Mouse (Mus musculus): Measurements from ENCODE around the gene Asphd2. TPM values are rescaled to one million over a fixed set of nuclear protein-coding genes. Genes with fewer than 3 reads are reported as not detected.
A peak's percentile ranks its signal among the peaks of the same experiment; 100 is the strongest.

Asphd2 gene
- polyA plus RNA-seq, 1 experiment from 2014 or later = 1.2 TPM

DNA sequence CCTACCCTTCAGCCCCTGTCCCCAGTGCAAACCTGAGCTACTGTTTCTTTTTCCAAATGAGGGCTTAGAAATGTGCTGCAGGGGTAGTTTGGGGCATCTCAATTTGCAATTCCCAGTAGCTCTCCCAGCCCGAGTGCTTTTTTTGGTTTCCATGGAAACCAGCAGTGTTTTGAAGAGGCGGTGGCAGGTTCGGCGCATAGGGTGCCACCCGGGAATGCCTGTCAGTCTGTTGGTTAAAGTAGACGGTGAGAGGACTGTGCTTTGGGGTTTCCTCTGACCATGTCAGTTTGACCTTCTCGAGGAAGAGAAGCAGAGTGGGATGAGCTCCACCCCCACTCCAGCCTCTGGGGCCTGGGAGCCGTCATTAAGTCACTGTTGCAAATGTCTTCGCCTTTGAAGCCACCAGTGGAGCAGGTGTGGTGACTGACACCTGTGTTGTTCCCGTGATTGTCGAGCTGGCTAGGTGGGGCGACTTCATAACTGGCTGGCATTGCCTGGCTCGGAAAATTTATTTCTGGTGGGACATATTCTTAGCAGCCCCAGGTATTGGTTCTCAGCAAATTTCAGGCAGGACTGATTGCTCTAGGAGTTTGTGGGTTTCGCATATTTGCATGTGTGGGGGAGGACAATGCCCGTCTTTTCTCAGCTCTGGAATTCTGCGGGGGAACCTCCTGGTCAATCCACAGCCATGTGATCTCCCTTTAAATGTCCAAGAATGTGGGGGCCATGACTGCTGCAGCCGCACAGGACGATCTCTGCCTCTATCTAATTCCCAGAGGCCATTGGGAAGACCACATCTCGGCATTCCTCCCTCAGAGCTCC lies 17.1 kb upstream of the Asphd2 start:
- no peak overlapping the region for H3K9ac ChIP-seq
- H3K36me3 ChIP-seq = no peaks in the 10 kb centered on the region
- 13% methylated on average over 19 of the region's 19 CpGs for WGBS
- peak overlapping the region; percentile 22; the same call in 1 of the 2 replicates for H3K4me2 ChIP-seq
- H3K9me3 ChIP-seq = peaks cover 8% of the 10 kb centered on the region; the same call in 1 of the 2 replicates
- peaks cover 13% of the 10 kb centered on the region for H3K4me1 ChIP-seq
- ATAC-seq (ENCODE audit: extremely low read depth, insufficient number of reproducible peaks, low FRiP score, low TSS enrichment) = no peak
- no peak overlapping the region for H3K27ac ChIP-seq (replicated peaks)
- H3K4me3 ChIP-seq = no peak overlapping the region
- peaks cover 65% of the 10 kb centered on the region for H3K27me3 ChIP-seq (replicated peaks)

GRCm38 (mm10) chr5:112411072-112411471 lies 16.4 kb upstream of the Asphd2 start:
- Histone ChIP-seq H3K4me3 (no peak overlapping the region), H3K4me1 (peaks cover 17% of the 10 kb centered on the region), H3K4me2 (no peak overlapping the region), H3K9me3 (peaks cover 8% of the 10 kb centered on the region; the same call in 1 of the 2 replicates), H3K36me3 (no peaks in the 10 kb centered on the region), H3K27ac (replicated peaks) (no peak overlapping the region), H3K27me3 (replicated peaks) (peaks cover 59% of the 10 kb centered on the region), H3K9ac (no peak overlapping the region)
- ATAC-seq (ENCODE audit: extremely low read depth, insufficient number of reproducible peaks, low FRiP score, low TSS enrichment) = no peak
- 36% methylated on average over 11 of the region's 11 CpGs for WGBS

GRCm38 (mm10) chr5:112409274-112409673 lies 14.6 kb upstream of the Asphd2 start:
- Histone ChIP-seq H3K36me3 (no peaks in the 10 kb centered on the region), H3K27me3 (replicated peaks) (peaks cover 56% of the 10 kb centered on the region), H3K9me3 (peaks cover 8% of the 10 kb centered on the region; the same call in 1 of the 2 replicates), H3K4me1 (peaks cover 22% of the 10 kb centered on the region), H3K27ac (replicated peaks) (no peak overlapping the region), H3K4me2 (no peak overlapping the region), H3K9ac (no peak overlapping the region), H3K4me3 (no peak overlapping the region)
- ATAC-seq (ENCODE audit: extremely low read depth, insufficient number of reproducible peaks, low FRiP score, low TSS enrichment) = no peak
- WGBS = 54% methylated on average over 5 of the region's 5 CpGs

DNA sequence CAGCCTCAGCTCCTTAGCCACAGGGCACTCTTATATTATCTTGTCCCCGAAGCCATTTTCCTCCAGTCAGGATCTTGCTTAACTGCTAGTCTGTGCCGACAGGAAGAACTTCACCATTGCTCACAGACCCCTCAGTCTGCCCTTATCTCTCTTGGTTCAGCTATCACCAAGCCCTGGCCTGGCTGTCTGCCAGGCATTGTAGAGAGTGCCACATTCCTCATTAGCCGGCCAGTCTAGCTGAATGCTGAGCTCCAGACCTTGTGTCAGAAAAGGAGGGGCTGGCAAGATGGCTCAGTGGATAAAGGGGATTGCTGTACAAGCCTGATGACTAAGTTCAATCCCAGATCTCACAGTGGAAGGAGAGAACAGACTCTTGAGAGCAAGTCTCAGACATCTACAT lies 11.4 kb upstream of the Asphd2 start:
- Histone ChIP-seq H3K4me2 (no peak overlapping the region), H3K9me3 (no peaks in the 10 kb centered on the region), H3K36me3 (no peaks in the 10 kb centered on the region), H3K4me3 (no peak overlapping the region), H3K27me3 (replicated peaks) (peaks cover 36% of the 10 kb centered on the region), H3K27ac (replicated peaks) (no peak overlapping the region), H3K9ac (no peak overlapping the region), H3K4me1 (peaks cover 9% of the 10 kb centered on the region)
- 8% methylated on average over 3 of the region's 3 CpGs for WGBS
- ATAC-seq (ENCODE audit: extremely low read depth, insufficient number of reproducible peaks, low FRiP score, low TSS enrichment) = no peak

GRCm38 (mm10) chr5:112402437-112402836 lies 7.8 kb upstream of the Asphd2 start:
- Histone ChIP-seq H3K4me1 (peaks cover 9% of the 10 kb centered on the region), H3K27ac (replicated peaks) (no peak overlapping the region), H3K36me3 (no peaks in the 10 kb centered on the region), H3K9ac (no peak overlapping the region), H3K27me3 (replicated peaks) (peaks cover 32% of the 10 kb centered on the region), H3K4me2 (no peak overlapping the region), H3K4me3 (no peak overlapping the region), H3K9me3 (no peaks in the 10 kb centered on the region)
- ATAC-seq (ENCODE audit: extremely low read depth, insufficient number of reproducible peaks, low FRiP score, low TSS enrichment) = no peak
- WGBS = 59% methylated on average over 3 of the region's 3 CpGs

- Histone ChIP-seq H3K9ac (no peak overlapping the region), H3K4me2 (no peak overlapping the region), H3K27ac (replicated peaks) (no peak overlapping the region), H3K4me3 (no peak overlapping the region), H3K36me3 (no peaks in the 10 kb centered on the region), H3K27me3 (replicated peaks) (peaks cover 55% of the 10 kb centered on the region), H3K4me1 (peaks cover 6% of the 10 kb centered on the region), H3K9me3 (no peaks in the 10 kb centered on the region)
- ATAC-seq (ENCODE audit: extremely low read depth, insufficient number of reproducible peaks, low FRiP score, low TSS enrichment) = no peak
- 56% methylated on average over 10 of the region's 10 CpGs for WGBS
These were observed 4.6 kb upstream of the Asphd2 start for GRCm38 (mm10) chr5:112399284-112399683.

DNA sequence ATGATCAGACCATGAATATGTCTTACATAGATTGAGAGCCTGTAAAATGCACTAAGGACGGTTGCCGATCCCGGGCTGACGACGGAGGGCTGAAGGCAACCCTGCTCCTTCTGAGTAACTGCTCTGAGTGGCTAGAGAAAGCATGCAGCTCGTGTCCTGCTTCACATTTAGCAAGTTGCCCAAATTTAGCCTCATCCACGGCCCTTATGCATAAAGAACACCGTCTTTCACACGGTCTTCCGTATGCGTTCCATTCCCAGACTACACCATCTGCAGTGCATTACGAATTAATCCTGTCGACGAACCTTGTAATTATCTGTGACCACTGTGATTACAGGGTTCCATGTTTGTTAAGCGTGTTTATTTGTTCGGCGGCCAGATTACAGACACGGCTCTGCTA lies 1.4 kb upstream of the Asphd2 start:
- peaks cover 9% of the 10 kb centered on the region for H3K4me1 ChIP-seq
- ATAC-seq (ENCODE audit: extremely low read depth, insufficient number of reproducible peaks, low FRiP score, low TSS enrichment) = no peak
- peaks cover 84% of the 10 kb centered on the region for H3K27me3 ChIP-seq (replicated peaks)
- no peak overlapping the region for H3K27ac ChIP-seq (replicated peaks)
- H3K4me2 ChIP-seq = no peak overlapping the region
- WGBS = 75% methylated on average over 18 of the region's 18 CpGs
- no peaks in the 10 kb centered on the region for H3K36me3 ChIP-seq
- no peaks in the 10 kb centered on the region for H3K9me3 ChIP-seq
- H3K9ac ChIP-seq = no peak overlapping the region
- H3K4me3 ChIP-seq = no peak overlapping the region

GRCm38 (mm10) chr5:112394415-112394763 lies 277 bp downstream of the Asphd2 start:
- Histone ChIP-seq H3K4me2 (peak overlapping the region; percentile 83), H3K4me3 (peak overlapping the region; percentile 64), H3K9ac (peak overlapping the region; percentile 77), H3K4me1 (peaks cover 9% of the 10 kb centered on the region), H3K9me3 (no peaks in the 10 kb centered on the region), H3K36me3 (no peaks in the 10 kb centered on the region), H3K27ac (replicated peaks) (no peak overlapping the region), H3K27me3 (replicated peaks) (peaks cover 84% of the 10 kb centered on the region)
- WGBS = 2% methylated on average over 27 of the region's 28 CpGs
- ATAC-seq (ENCODE audit: extremely low read depth, insufficient number of reproducible peaks, low FRiP score, low TSS enrichment) = no peak

DNA sequence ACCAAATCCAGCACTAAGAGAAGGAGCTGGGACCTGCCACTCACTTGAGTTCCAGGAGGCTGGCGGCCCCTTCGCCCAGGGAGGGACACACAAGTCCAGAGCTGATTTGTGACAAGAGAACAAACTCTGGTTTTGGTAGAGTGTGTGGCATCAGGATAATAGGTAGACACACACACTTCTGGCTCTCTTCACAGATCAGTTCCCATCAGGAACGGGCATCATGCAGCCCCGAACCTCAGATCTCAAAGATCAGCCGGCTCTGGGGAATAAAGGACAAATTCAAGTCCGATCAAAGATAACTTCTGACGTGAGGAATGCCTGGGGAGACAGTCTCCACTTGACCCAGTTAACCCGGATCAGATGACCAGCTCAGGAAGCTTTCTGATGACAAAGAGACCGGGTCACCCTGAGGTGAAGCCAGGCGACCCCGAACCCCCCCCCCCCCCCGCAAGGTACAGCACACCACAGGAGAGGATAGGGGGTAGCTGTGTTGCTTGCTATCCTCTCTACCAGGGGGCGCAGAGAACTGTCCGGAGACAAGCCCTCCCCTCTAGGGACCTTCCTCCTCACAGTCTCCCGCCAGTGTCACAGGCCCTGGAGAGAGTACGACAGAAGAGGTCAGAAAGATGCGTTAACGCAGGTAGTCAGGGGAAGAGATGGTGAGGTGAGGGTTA lies 788 bp downstream of the Asphd2 start:
- WGBS = 13% methylated on average over 17 of the region's 18 CpGs
- H3K27me3 ChIP-seq (replicated peaks) = peaks cover 86% of the 10 kb centered on the region
- H3K27ac ChIP-seq (replicated peaks) = no peak overlapping the region
- no peaks in the 10 kb centered on the region for H3K36me3 ChIP-seq
- H3K9me3 ChIP-seq = no peaks in the 10 kb centered on the region
- no peak for ATAC-seq (ENCODE audit: extremely low read depth, insufficient number of reproducible peaks, low FRiP score, low TSS enrichment)
- peak overlapping the region; percentile 83 for H3K4me2 ChIP-seq
- peak overlapping the region; percentile 77 for H3K9ac ChIP-seq
- H3K4me3 ChIP-seq = peak overlapping the region; percentile 64
- peaks cover 9% of the 10 kb centered on the region for H3K4me1 ChIP-seq

GRCm38 (mm10) chr5:112391676-112392323 lies 2.9 kb downstream of the Asphd2 start:
- no peak overlapping the region for H3K4me2 ChIP-seq
- no peak for ATAC-seq (ENCODE audit: extremely low read depth, insufficient number of reproducible peaks, low FRiP score, low TSS enrichment)
- no peak overlapping the region for H3K9ac ChIP-seq
- WGBS = 50% methylated on average over 27 of the region's 27 CpGs
- peaks cover 9% of the 10 kb centered on the region for H3K4me1 ChIP-seq
- no peaks in the 10 kb centered on the region for H3K36me3 ChIP-seq
- H3K9me3 ChIP-seq = no peaks in the 10 kb centered on the region
- H3K27ac ChIP-seq (replicated peaks) = no peak overlapping the region
- no peak overlapping the region for H3K4me3 ChIP-seq
- peaks cover 95% of the 10 kb centered on the region for H3K27me3 ChIP-seq (replicated peaks)

- Histone ChIP-seq H3K9ac (no peak overlapping the region), H3K4me3 (no peak overlapping the region), H3K36me3 (no peaks in the 10 kb centered on the region), H3K4me1 (peaks cover 9% of the 10 kb centered on the region), H3K4me2 (no peak overlapping the region), H3K9me3 (no peaks in the 10 kb centered on the region), H3K27ac (replicated peaks) (no peak overlapping the region), H3K27me3 (replicated peaks) (peaks cover 87% of the 10 kb centered on the region)
- no peak for ATAC-seq (ENCODE audit: extremely low read depth, insufficient number of reproducible peaks, low FRiP score, low TSS enrichment)
- 32% methylated on average over 16 of the region's 16 CpGs for WGBS
These were observed 3.7 kb downstream of the Asphd2 start for GRCm38 (mm10) chr5:112391002-112391401.

Data from heart, embryonic 13.5 days (tissue).